Mouse (Mus musculus) olfactory bulb, adult 2 months (tissue): ENCODE data around the gene Ift122.

Experiments
- CTCF ChIP-seq: fragments of 200-500 bp; IDR thresholded peaks from 2 replicates; pipeline ENCODE4 v1.5.1; 2012; ENCODE audit warnings: low read depth, mild to moderate bottlenecking, low read length, moderate library complexity; ENCODE audit not compliant: insufficient read depth
- POLR2A ChIP-seq: fragments of 200-500 bp; IDR thresholded peaks from 2 replicates; pipeline ENCODE4 v1.6.1; 2012; ENCODE audit warnings: mild to moderate bottlenecking, low read depth, low read length, moderate library complexity; ENCODE audit not compliant: insufficient read depth

GRCm38 (mm10) chr6:115852446-115853090 is 702 bp upstream of the Ift122 start:
- TF ChIP-seq CTCF (no peak), POLR2A (no peak)
